Mouse (Mus musculus) lung, postnatal 0 days (tissue): Measurements from ENCODE around the gene Wdr18.

Source experiments
- CTCF ChIP-seq: IDR thresholded peaks from 2 replicates; pipeline ENCODE4 v1.5.1; 2016; ENCODE audit warnings: antibody characterized with exemption, mild to moderate bottlenecking
- EP300 ChIP-seq: IDR thresholded peaks from 2 replicates; pipeline ENCODE4 v1.6.1; 2016; ENCODE audit warnings: antibody characterized with exemption, mild to moderate bottlenecking, control low read depth

GRCm38 (mm10) chr10:79930826-79931186 lies 29.1 kb upstream of the Wdr18 start:
- no peak for TF ChIP-seq CTCF
- no peak for TF ChIP-seq EP300
